Mouse (Mus musculus) cerebellum, postnatal 25 days (tissue): ENCODE measurements at regions not wholly inside any gene's neighbourhood (a gene's known extent, or its start where the extent isn't known, plus 50 kb on each side); places are given as distances from the start of the nearest gene placed in this dataset.

Experiments
- DNase-seq, 2 experiments: peaks; one replicate each; pipeline ENCODE4 v3.0.0; 2021; ENCODE audit warnings: mixed read lengths in 2 of 2

- peak in 1 of 2 experiments; percentile 17 for DNase-seq
Observed at GRCm38 (mm10) chr16:61850310-61850709, 936.3 kb downstream of the Nsun3 start.
